Mouse (Mus musculus) spleen, adult 2 months (tissue): ENCODE measurements around the gene Tmprss6. TPM values are rescaled to one million over a fixed set of nuclear protein-coding genes. Genes with fewer than 3 reads are reported as not detected.
A peak's percentile ranks its signal among the peaks of the same experiment; 100 is the strongest.

Source experiments
- DNase-seq, 2 experiments: peaks; one replicate each; pipeline versions ENCODE4 v3.0.0 to v3.0.0-alpha.2; 2012 to 2021; ENCODE audit warnings: low spot score in 2 of 2, low read depth in 1 of 2
- H3K27ac ChIP-seq: fragments of 200-500 bp; 2 replicates; pipeline ENCODE4 v1.5.1; 2012; ENCODE audit warnings: low read length, inconsistent platforms; ENCODE audit not compliant: insufficient read depth
- H3K27me3 ChIP-seq: fragments of 200-500 bp; 2 replicates; pipeline ENCODE4 v1.6.1; 2012; ENCODE audit warnings: mild to moderate bottlenecking, moderate library complexity, low read length, inconsistent platforms; ENCODE audit not compliant: control insufficient read depth, insufficient read depth
- H3K36me3 ChIP-seq: fragments of 200-500 bp; 2 replicates; pipeline ENCODE4 v1.6.1; 2012; ENCODE audit warnings: mild to moderate bottlenecking, low read length, inconsistent platforms; ENCODE audit not compliant: control insufficient read depth, insufficient read depth
- H3K4me1 ChIP-seq: fragments of 200-500 bp; 2 replicates; pipeline ENCODE4 v1.6.1; 2011; ENCODE audit warnings: inconsistent platforms; ENCODE audit not compliant: control insufficient read depth, insufficient read depth, insufficient read length
- H3K4me3 ChIP-seq: fragments of 200-500 bp; 2 replicates; pipeline ENCODE4 v1.5.1; 2011; ENCODE audit warnings: mild to moderate bottlenecking, inconsistent platforms; ENCODE audit not compliant: insufficient read depth, insufficient read length; ENCODE audit errors: extremely low read depth
- CTCF ChIP-seq: fragments of 200-500 bp; IDR thresholded peaks from 2 replicates; pipeline ENCODE4 v1.5.1; 2011; ENCODE audit warnings: mild to moderate bottlenecking, inconsistent platforms; ENCODE audit not compliant: insufficient read depth, insufficient read length, insufficient replicate concordance; ENCODE audit errors: extremely low read depth
- POLR2A ChIP-seq: fragments of 200-500 bp; IDR thresholded peaks from 2 replicates; pipeline ENCODE4 v1.6.1; 2011; ENCODE audit warnings: low read depth, low read length, inconsistent platforms
- WGBS: fragments of 180-500 bp; shearing (Covaris S2); methylation state at CpG from one replicate; pipeline ENCODE4 v1.1.7; 2018; 5-methylcytosine and 5-hydroxymethylcytosine counted together
- polyA plus RNA-seq: library from polyadenylated mRNA; depleted of rRNA; stranded (reverse); fragments of >200 nt; gene quantifications from 2 replicates; pipeline ENCODE4 v1.2.3, GENCODE M21; 2012

Gene Tmprss6
- polyA plus RNA-seq, 1 experiment, result 0.21 TPM

DNA sequence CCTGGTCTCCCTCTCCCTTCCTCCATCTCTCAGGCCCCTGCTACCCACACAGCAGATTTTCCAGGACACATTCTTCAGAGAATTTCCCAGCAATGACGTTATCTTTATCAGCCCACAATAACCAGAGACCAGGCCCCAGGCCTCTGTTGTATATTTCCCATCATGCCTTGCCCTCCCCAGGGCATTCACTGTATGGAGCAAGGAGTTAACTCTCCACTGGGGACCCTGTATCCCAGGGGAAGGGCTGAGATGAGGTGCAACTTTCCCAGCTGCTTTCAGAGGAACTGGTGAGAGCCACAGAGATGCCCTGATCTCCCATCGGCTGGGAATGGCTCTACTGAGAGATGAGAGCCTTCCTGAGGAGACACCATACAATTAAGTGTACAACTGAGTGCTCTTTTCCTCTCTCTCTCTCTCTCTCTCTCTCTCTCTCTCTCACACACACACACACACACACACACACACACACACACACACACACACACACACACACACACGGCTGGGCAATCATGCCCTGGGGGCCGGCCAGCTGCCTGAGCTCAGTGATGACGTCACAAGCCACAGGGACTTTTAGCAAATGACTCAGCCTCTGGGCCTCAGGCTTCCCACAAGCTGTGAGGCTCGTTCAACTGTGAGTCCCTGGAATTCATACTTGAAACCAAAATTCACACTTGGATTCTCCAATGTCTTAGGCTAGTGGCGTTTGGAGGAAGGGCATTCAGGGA lies 18.6 kb downstream of the Tmprss6 start:
- Histone ChIP-seq H3K27me3 (no peaks in the 10 kb centered on the region), H3K4me1 (no peaks in the 10 kb centered on the region; the same call in 1 of the 2 replicates), H3K36me3 (no peaks in the 10 kb centered on the region), H3K27ac (peak overlapping the region; percentile 9; the same call in 1 of the 2 replicates), H3K4me3 (no peak overlapping the region)
- DNase-seq, result peak; percentile 27 to 60
- 13% methylated on average over 7 of the region's 7 CpGs for WGBS
- no peak for TF ChIP-seq POLR2A

DNA sequence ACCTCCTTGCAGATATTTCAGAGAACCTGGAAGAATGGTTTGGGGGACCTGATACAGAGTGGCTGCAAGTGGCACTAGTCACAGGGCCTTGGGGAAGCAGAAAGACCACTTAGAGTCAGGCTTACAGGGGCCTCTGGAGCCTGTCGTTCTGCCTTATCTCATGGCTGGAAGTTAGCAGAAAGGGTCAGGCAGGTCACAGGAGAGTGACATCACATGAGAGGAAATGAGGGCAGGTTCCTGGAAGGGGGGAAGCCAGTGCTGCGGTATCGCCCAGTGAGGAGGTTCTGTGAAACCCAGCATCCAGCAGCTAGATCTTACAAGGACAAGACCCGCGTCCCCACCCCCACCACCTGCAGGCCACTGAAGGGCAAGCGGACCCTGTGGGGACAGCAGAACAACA lies 19.3 kb downstream of the Tmprss6 start:
- Histone ChIP-seq H3K27me3 (no peaks in the 10 kb centered on the region), H3K4me1 (no peaks in the 10 kb centered on the region; the same call in 1 of the 2 replicates), H3K36me3 (no peaks in the 10 kb centered on the region), H3K4me3 (no peak overlapping the region), H3K27ac (peak overlapping the region; percentile 9; the same call in 1 of the 2 replicates)
- no peak for TF ChIP-seq CTCF
- no peak for TF ChIP-seq POLR2A
- no peak for DNase-seq
- WGBS, result 43% methylated on average over 6 of the region's 6 CpGs

DNA sequence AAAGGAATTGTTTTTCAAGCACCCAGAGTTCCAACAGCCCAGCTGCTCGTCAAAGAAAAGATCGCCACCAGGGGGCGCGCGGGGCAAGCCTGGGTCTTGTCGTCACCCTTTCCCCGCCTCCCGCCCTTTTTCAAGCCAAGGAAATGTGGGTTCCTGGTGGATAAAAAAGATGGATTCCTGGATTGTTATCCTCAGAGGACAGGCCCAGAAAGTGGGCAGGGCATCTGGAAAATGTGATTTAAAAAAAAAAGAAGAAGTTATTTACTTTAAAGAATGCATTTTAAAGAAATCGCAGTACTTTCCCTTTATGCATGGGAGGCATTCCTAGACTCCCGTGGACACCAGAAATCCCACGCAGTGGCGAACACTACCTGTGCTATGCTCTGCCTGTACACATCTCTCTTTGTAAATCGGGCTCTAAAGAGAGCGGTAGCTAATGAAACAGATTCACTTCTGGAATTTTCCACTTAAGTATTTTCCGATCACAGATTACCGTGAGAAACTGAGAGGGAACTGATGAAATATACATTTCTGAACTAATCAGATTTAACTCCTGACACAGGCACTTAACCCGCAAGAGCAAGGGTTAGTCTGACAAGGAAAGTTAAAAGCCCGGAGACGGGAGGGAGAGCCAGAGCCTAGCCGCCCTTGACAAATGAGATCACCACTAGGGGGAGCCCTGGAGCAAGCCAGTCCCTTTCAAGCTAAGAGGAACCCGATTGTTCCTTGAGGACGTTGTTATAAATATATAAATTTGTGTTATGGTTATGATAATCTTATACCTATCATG lies 20.5 kb downstream of the Tmprss6 start:
- no peaks in the 10 kb centered on the region; the same call in 1 of the 2 replicates for H3K4me1 ChIP-seq
- TF ChIP-seq POLR2A, result no peak
- TF ChIP-seq CTCF, result peak; percentile 96
- H3K27me3 ChIP-seq, result no peaks in the 10 kb centered on the region
- peak overlapping the region; percentile 46; the same call in 1 of the 2 replicates for H3K4me3 ChIP-seq
- WGBS, result under 1% methylated on average over 22 of the region's 22 CpGs
- peak; percentile 64 to 87 for DNase-seq
- no peaks in the 10 kb centered on the region for H3K36me3 ChIP-seq
- peak overlapping the region; percentile 12; the same call in 1 of the 2 replicates for H3K27ac ChIP-seq

DNA sequence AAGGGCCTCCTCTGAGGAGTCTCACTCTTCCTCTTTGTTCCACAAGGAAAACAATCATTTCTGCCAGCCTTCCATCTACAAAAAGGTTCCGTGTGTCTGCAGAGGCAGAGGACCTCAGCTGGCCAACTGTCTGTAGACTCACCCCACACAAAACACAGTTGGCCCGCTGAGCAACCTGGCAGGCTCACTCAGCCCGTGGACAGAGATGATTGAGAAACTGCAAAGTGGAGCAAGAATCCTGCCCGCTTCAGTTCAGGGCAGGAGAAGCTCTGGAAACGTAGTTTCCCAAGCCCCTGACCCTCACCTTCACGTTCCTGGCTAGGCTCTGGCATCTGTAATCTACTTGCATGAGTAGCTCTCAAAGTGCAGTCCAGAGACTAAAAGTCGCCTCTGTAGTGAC lies 21.3 kb downstream of the Tmprss6 start:
- TF ChIP-seq POLR2A, result no peak
- no peak for DNase-seq
- Histone ChIP-seq H3K36me3 (no peaks in the 10 kb centered on the region), H3K4me3 (no peak overlapping the region), H3K27me3 (no peaks in the 10 kb centered on the region), H3K4me1 (no peaks in the 10 kb centered on the region; the same call in 1 of the 2 replicates), H3K27ac (no peak overlapping the region)
- 63% methylated on average over 7 of the region's 7 CpGs for WGBS

DNA sequence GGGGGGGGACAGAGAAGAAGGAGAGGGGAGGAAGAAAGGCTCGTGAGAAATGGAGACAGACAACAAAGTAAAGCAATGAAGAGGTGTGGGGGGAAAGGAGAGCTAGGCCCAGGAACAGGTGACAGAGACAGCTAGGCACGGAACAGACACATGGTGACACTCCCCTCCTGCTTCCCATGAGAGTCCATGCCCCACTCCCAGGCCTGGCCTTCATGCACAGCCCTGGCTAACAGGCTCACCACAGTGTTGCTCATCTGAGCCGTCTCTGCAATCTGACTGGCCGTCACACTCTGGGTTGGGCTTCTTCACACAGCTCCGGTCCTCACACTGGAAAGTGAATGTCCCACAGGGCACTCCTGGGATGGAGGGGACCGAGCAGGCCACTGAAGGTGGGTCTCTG lies 24.6 kb downstream of the Tmprss6 start:
- Histone ChIP-seq H3K27ac (no peak overlapping the region), H3K4me3 (no peak overlapping the region), H3K4me1 (no peaks in the 10 kb centered on the region; the same call in 1 of the 2 replicates), H3K36me3 (no peaks in the 10 kb centered on the region), H3K27me3 (no peaks in the 10 kb centered on the region)
- TF ChIP-seq POLR2A (no peak), CTCF (no peak)
- DNase-seq, result no peak
- WGBS, result 85% methylated on average over 6 of the region's 6 CpGs

DNA sequence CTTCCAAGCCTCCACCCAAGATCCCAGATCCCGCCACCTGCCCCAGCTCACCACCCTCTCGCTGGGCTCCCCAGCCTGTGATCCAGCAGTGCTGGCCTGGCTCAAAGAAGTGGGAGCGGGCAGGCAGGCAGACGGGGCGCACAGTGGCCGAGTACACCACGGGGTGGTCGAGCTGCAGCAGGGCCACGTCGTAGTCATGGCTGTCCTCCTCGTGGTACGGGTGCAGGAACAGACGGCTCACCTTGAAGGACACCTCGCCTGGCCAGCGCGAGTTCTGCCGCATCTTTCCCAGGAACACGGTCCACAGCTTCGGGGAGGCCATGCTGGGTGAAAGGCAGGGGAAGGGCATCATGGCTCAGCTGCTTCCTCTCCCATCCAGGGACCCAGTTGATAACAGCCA lies 26.2 kb downstream of the Tmprss6 start:
- 92% methylated on average over 19 of the region's 19 CpGs for WGBS
- no peak for TF ChIP-seq POLR2A
- TF ChIP-seq CTCF, result no peak
- no peak overlapping the region for H3K4me3 ChIP-seq
- H3K27ac ChIP-seq, result no peak overlapping the region
- H3K4me1 ChIP-seq, result no peaks in the 10 kb centered on the region
- H3K27me3 ChIP-seq, result no peaks in the 10 kb centered on the region
- DNase-seq, result no peak
- no peaks in the 10 kb centered on the region for H3K36me3 ChIP-seq

DNA sequence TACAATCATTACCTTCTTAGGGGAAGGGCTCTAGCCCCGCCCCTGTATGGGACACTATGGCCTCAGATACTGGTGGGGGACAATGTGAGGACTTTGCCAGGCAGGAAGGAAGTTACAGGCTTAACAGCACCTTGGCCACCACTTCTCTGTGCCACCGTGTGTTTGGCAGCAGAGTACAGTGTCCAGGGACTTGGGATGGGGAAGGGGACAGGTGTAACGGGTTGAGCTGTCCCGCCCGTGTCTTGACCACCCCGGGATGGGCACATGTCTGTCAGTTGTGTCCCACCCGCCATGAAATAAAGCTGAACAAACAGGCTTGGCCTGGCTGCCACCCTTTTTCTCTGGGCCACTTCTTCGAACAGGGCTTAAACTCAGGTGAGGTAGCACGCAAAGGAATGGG lies 29.5 kb downstream of the Tmprss6 start:
- Histone ChIP-seq H3K4me1 (no peaks in the 10 kb centered on the region; the same call in 1 of the 2 replicates), H3K36me3 (no peaks in the 10 kb centered on the region), H3K27ac (no peak overlapping the region), H3K4me3 (no peak overlapping the region), H3K27me3 (no peaks in the 10 kb centered on the region)
- 78% methylated on average over 9 of the region's 9 CpGs for WGBS
- TF ChIP-seq CTCF (no peak), POLR2A (no peak)
- DNase-seq, result no peak
